Mouse (Mus musculus): ENCODE results near the gene Tnn.

The Tnn gene

GRCm38 (mm10) chr1:160043271-160043975 is 110.0 kb downstream of the Tnn start:
- no peak for DNase-seq (ENCODE audit: low spot score)

GRCm38 (mm10) chr1:160042351-160042750 is 111.0 kb downstream of the Tnn start:
- no peak for DNase-seq (ENCODE audit: low spot score)

GRCm38 (mm10) chr1:160041264-160041775 is 112.1 kb downstream of the Tnn start:
- no peak for DNase-seq (ENCODE audit: low spot score)

DNA sequence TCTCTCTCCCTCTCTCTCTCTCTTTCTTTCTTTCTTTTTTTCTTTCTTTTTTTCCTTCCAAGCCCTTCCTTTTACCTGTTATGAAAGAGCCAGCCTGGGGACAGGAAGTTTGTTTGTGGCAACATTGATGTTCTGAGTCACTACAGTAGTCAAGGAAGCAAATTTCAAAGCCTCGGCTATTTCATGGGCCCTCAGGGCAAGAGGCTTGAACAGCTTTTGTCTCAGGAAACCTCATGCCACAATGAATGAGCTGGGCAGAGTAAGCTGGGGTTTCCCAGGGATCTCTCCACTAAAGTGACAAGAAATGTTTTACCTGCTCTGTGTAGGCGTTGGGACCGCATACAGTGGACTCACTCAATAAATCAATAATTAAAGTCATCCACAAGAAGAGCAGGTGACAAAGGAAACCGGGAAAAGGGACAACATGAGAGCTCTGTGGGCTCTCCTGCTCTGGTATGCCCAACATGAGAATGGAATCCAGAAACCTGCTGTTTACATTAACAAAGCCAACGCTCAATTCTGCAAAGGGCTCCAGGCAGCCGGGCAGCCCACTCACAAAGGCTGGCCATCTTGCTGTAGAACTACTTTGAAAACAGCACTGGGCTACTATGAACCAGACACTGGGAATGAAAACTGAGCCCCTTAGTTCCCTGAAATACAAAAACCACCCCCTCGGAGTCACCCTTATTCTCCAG is 113.3 kb downstream of the Tnn start:
- no peak for DNase-seq (ENCODE audit: low spot score)

- no peak for DNase-seq (ENCODE audit: low spot score)
Observed at GRCm38 (mm10) chr1:160036996-160037521, 116.3 kb downstream of the Tnn start.

DNA sequence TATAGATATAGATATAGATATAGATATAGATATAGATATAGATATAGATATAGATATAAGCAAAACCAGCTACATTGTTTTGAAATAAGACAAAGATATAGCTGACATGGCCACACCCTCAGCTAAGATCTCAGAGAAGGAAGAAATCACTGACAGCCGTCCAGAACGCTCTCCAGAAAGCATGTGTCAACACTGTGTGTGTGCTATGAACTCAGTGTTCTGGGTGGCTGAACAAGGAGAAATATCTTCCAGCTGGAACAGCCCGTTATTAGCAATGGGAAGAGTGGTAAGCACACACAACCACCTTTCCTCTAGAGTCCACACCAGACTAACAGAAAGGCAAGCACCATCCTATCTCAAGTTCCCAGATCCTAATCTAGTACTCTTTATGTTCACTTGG is 117.8 kb downstream of the Tnn start:
- no peak for DNase-seq (ENCODE audit: low spot score)

Measured in embryo, embryonic 10.5 days (tissue).